Mouse (Mus musculus): ENCODE data around the gene Cog8.
"Not testable (repeated sequence)": the region's sequence is repeated elsewhere in the genome, so short reads cannot be mapped to it uniquely, and the experiment has no call there.

The Cog8 gene

DNA sequence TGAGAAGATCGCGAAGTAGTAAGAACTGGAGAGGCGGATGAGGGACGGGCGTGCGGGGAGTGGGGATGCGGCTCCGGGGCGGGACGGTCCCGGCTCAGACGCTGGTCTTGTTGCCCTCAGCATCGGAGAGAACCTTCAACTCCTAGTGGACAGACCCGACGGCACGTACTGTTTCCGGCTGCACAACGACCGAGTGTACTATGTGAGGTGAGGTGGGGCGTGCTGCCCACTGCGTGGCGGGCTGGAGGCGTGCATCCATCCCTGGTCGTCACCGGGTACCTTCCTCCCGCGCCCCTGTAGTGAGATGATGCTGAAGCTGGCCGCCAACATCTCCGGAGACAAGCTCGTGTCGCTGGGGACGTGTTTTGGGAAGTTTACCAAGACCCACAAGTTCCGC lies 482 bp upstream of the Cog8 start:
- CTCF ChIA-PET: interaction anchor here in 1 of 4 experiments (0.6 kb wide), 1 partner anchor 177 kb away, joined by 3 read pairs; no protein-coding TSS in a partner anchor
- POLR2A ChIA-PET: interaction anchor here in 3 of 4 experiments (0.9 to 7.9 kb wide), 18 partner anchors 8 to 77 kb away, joined by 3 to 62 read pairs (median 4); partner anchors contain the start of genes Pdf (in 3 of the 3) and Tmed6 (in 1 of the 3)

DNA sequence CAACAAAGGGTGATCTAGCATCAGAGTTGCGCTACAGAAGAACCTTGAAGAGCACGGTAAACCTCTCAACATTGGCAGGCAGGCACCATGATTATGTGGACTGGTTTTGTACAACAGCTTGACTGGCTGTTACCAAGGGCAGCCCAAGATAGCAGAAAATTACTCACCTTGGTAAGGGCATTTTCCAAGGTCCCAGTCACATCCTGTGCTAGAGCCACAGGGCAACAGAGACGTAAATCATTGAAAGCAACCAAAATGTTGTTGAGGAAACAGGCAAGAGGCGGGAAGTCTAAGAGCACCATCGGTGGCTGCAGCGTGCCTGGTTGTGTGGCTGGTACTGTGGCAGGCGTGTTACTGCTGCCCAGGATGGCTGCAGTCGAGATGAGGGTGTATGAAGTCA lies 4.4 kb downstream of the Cog8 start:
- POLR2A ChIA-PET: interaction anchor here in 2 of 4 experiments (1.1 to 7.9 kb wide), 6 partner anchors 9 to 116 kb away, joined by 3 to 76 read pairs (median 4); partner anchors contain the start of genes Sntb2 (in 1 of the 2) and Vps4a (in 1 of the 2)
- CTCF ChIA-PET: interaction anchor here in 2 of 4 experiments (0.6 to 0.9 kb wide), 2 partner anchors 14 to 50 kb away, joined by 3 to 5 read pairs; no protein-coding TSS in a partner anchor

DNA sequence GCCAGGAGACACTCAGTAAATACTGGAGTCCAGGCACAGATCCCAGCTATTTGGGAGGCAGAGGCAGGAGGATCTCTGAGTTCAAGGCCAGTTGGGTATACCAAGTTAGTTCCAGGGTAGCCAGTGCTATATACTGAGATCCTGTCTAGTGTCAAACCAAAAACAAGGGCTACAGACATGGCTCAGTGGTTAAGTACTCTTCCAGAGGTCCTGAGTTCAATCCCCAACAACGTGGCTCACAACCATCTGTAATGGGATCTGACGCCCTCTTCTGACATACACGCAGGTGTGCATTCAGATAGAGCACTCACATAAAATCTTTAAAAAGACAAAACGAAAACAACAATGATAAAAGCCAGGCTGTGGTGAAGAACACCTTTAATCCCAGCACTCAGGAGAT lies 7.0 kb downstream of the Cog8 start:
- POLR2A ChIA-PET: interaction anchor here (0.5 to 7.9 kb wide), 32 partner anchors 7 to 899 kb away, joined by 3 to 76 read pairs (median 4); partner anchors contain the start of genes Vps4a (in 3 of the 4), Cog8 (in 2 of the 4), Nip7 (in 2 of the 4) and Sntb2 (in 2 of the 4)
- CTCF ChIA-PET: interaction anchor here in 3 of 4 experiments (0.5 to 1.0 kb wide), 4 partner anchors 20 to 349 kb away, joined by 3 read pairs; no protein-coding TSS in a partner anchor

DNA sequence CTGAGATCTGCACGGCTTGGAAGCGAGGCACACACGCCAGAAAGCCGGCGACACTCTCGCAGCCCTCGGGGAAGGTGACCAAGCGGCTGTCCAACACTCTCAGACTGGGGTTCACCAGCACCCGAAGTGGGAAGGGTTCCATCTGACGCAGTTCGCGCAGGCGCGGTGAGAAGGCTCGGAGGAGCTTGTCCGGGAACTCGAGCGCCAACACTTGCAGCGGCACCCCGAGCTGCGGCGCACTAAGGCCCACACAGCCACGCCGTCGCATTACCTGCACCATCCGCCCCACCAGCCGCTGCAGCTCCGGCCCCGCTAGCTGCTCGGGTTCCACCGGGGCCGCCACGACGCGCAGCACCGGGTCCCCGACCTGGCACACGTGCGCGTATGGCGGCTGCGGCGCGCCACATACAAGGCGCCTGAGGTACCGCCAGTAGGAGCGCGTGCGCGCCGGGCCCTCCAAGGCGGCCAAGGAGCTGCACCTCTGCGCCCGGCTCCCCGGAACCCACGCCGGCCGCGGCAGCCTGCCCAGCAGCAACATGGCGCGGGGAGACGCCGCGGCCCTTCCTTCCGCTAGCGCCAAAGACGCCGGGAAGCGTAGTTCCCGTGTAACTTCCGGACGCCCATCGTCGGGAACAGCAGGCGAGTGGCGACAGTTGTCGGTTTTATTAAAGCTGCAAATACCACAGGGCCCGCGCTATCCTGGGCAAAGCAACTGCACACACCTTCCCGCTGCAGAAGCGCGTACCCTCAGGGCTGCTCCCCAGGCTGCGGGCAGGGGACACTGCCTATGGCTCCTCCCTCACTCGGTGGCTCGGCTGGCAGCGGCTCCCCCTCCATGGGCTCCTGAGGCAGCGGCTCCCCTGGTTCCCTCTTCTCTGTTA lies 8.2 kb downstream of the Cog8 start, which contains the start of gene Pdf:
Pdf (minus strand) TSS at position 554 of the 881 bp plus-strand sequence.
- CTCF ChIA-PET: interaction anchor here in 3 of 4 experiments (0.5 to 1.4 kb wide), 9 partner anchors 17 to 1712 kb away, joined by 3 to 6 read pairs (median 3); partner anchors contain the start of gene Vps4a (in 1 of the 3)
- POLR2A ChIA-PET: interaction anchor here (0.5 to 7.9 kb wide), 65 partner anchors 8 to 898 kb away, joined by 3 to 76 read pairs (median 3); partner anchors contain the start of genes Nip7 (in 3 of the 4), Sntb2 (in 3 of the 4), Vps4a (in 3 of the 4) and Cog8 (in 2 of the 4)

DNA sequence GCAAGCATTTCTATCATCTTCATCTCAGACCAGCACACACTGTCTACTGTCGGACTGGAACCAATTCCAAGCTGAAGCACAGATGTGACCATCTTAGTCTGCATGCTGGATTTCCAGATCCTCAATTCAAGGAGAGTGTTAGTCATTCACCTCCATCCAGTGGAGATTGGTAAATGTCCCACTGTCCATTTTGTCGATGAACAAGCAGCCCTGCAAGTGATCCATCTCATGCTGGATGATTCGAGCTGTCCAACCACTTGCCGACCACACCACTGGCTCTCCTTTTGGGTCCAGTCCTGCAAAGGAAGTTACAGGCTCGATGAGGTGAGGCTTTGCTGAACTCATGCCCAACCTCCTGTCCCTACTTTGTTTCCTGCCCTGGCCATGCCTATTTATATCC lies 9.5 kb downstream of the Cog8 start:
- POLR2A ChIA-PET: interaction anchor here (0.6 to 7.9 kb wide), 10 partner anchors 8 to 245 kb away, joined by 3 to 76 read pairs (median 10); partner anchors contain the start of genes Vps4a (in 2 of the 4), Cog8 (in 1 of the 4), Nip7 (in 1 of the 4) and Tmed6 (in 1 of the 4)
- CTCF ChIA-PET: no interaction called here

DNA sequence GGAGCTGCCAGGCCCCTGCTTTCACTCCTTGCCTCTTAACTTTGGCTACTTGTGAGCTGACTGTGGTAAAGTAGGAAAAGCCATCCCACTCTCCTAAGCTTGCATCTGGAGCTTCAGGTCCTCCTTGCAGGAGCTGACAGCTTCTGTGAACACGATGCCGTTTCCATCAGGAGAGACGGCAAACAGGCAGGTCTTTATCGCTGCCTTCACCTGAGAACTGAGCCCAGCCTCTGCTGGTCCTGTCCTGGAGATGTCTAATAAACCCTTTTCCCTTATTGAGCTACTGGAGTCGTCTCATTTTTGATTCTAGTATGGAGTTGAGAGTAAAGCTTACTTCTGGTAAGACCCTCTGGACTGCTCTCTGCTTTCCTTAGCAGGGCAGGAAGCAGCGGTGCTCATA lies 11.0 kb downstream of the Cog8 start:
- ChIA-PET POLR2A (interaction anchor here in 3 of 4 experiments (0.6 to 7.9 kb wide), 13 partner anchors 8 to 21 kb away, joined by 3 to 76 read pairs (median 3); partner anchors contain the start of genes Cog8 (in 2 of the 3), Nip7 (in 2 of the 3) and Vps4a (in 2 of the 3)), CTCF (interaction anchor here in 2 of 4 experiments (0.6 to 1.2 kb wide), 4 partner anchors 31 to 643 kb away, joined by 3 to 4 read pairs (median 4); no protein-coding TSS in a partner anchor)

DNA sequence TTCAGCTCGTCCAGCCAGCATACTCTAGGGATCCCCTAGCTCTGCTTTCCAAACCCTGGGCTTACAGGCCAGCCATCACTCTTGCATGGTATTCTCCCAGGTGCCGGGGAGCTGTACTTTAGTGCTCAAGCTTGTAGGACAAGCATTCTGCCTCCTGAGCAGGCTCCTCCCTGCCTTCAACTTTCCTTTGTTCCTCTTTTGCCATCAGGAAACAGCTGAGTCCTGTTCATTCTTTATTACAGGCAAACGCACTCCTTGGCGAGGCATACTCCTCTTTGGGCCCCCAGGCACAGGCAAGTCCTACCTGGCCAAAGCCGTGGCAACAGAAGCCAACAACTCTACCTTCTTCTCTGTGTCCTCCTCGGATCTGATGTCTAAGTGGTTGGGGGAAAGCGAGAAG lies 15.9 kb downstream of the Cog8 start:
- ChIA-PET POLR2A (interaction anchor here (0.6 to 5.9 kb wide), 17 partner anchors 9 to 523 kb away, joined by 3 to 62 read pairs (median 4); partner anchors contain the start of genes Cog8 (in 1 of the 4), Nip7 (in 1 of the 4), Sntb2 (in 1 of the 4) and Tmed6 (in 1 of the 4)), CTCF (interaction anchor here (0.6 to 1.6 kb wide), 5 partner anchors 9 to 129 kb away, joined by 3 to 8 read pairs (median 6); partner anchors contain the start of gene Vps4a (in 1 of the 4))

DNA sequence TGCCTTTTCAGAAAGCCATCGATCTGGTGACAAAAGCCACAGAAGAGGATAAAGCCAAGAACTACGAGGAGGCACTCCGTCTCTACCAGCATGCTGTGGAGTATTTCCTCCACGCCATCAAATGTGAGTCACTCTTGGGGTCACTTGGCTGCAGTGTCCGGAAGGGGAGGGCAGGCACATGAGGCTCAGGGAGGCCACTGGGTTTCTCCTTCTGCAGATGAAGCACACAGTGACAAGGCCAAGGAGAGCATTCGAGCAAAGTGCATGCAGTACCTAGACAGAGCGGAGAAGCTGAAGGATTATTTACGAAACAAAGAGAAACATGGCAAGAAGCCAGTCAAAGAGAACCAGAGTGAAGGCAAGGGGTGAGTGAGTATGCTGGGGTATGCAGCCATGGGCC lies 19.9 kb downstream of the Cog8 start:
- CTCF ChIA-PET: no interaction called here
- POLR2A ChIA-PET: interaction anchor here in 2 of 4 experiments (1.5 to 7.8 kb wide), 3 partner anchors 12 to 362 kb away, joined by 3 to 76 read pairs (median 4); partner anchors contain the start of gene Pdf (in 1 of the 2)

DNA sequence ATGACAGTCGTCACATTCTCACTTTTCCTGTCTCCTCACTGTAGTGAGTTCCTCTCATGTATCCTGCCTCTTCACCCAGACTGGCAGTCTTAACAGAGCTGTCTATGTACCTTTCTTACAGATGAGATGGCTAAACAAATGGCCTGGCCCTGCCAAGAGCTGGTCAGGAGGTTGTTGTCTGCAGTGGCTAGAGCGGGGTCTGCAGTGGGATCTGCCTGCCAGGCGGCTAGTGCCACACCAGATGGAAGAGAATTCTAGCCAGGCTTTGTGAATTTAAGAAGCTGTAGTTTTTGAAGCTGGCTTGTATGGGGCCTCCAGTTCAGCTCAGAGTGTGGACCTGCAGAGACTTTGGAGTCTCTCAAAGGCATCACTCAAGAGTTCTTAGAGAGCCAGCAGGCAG lies 20.8 kb downstream of the Cog8 start:
- POLR2A ChIA-PET: interaction anchor here in 3 of 4 experiments (0.5 to 7.8 kb wide), 11 partner anchors 8 to 361 kb away, joined by 3 to 76 read pairs (median 3); partner anchors contain the start of genes Pdf (in 2 of the 3) and Cog8 (in 1 of the 3)

DNA sequence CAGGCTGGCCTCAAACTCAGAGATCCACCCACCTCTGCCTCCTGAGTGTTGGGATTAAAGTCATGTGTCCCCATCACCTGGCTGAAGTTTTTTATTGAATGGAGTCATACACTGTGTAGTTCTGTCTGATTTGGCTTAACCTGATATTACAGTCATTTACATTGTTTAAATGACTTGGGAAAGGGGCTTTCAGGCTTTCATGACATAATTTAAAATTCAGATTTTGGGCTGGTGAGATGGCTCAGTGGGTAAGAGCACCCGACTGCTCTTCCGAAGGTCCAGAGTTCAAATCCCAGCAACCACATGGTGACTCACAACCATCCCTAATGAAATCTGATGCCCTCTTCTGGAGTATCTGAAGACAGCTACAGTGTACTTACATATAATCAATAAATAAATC lies 22.9 kb downstream of the Cog8 start:
- POLR2A ChIA-PET: interaction anchor here in 1 of 4 experiments (7.8 kb wide), 1 partner anchor 15 kb away, joined by 76 read pairs; the partner anchor contains the start of gene Pdf
- CTCF ChIA-PET: not testable (repeated sequence)

More for the DNA sequence above, 20.8 kb downstream of the Cog8 start:
- CTCF ChIA-PET: no interaction called here

- POLR2A ChIA-PET: interaction anchor here (0.6 to 7.8 kb wide), 21 partner anchors 9 to 694 kb away, joined by 3 to 76 read pairs (median 3); partner anchors contain the start of genes Pdf (in 3 of the 4), Cog8 (in 2 of the 4), Nip7 (in 2 of the 4) and Smpd3 (in 1 of the 4)
- CTCF ChIA-PET: interaction anchor here in 3 of 4 experiments (0.6 to 1.9 kb wide), 12 partner anchors 9 to 1020 kb away, joined by 3 to 6 read pairs (median 3); partner anchors contain the start of genes Ddx28 (in 1 of the 3) and Pdf (in 1 of the 3)
These were observed 24.9 kb downstream of the Cog8 start for GRCm38 (mm10) chr8:107031577-107032090.

- CTCF ChIA-PET: interaction anchor here (0.5 to 1.9 kb wide), 15 partner anchors 10 to 1019 kb away, joined by 3 to 6 read pairs (median 3); partner anchors contain the start of genes Cog8 (in 1 of the 4), Ddx28 (in 1 of the 4), Nip7 (in 1 of the 4) and Pdf (in 1 of the 4)
- POLR2A ChIA-PET: interaction anchor here (0.6 to 7.8 kb wide), 26 partner anchors 8 to 693 kb away, joined by 3 to 76 read pairs (median 3); partner anchors contain the start of genes Pdf (in 3 of the 4), Cog8 (in 1 of the 4), Nip7 (in 1 of the 4) and Smpd3 (in 1 of the 4)
These were observed 25.6 kb downstream of the Cog8 start, which contains the start of gene Vps4a for GRCm38 (mm10) chr8:107030650-107031576. Gene Vps4a, plus strand, starts transcription at chr8:107031222.

- CTCF ChIA-PET: interaction anchor here (0.5 to 1.9 kb wide), 6 partner anchors 11 to 597 kb away, joined by 3 to 6 read pairs (median 4); no protein-coding TSS in a partner anchor
- POLR2A ChIA-PET: interaction anchor here in 3 of 4 experiments (0.9 to 7.8 kb wide), 8 partner anchors 7 to 26 kb away, joined by 3 to 76 read pairs (median 3); partner anchors contain the start of genes Cog8 (in 1 of the 3), Nip7 (in 1 of the 3) and Pdf (in 1 of the 3)
These were observed 26.4 kb downstream of the Cog8 start for GRCm38 (mm10) chr8:107030058-107030457.

- CTCF ChIA-PET: interaction anchor here in 2 of 4 experiments (0.6 to 1.4 kb wide), 2 partner anchors 17 to 158 kb away, joined by 3 read pairs; no protein-coding TSS in a partner anchor
- POLR2A ChIA-PET: interaction anchor here in 2 of 4 experiments (0.9 to 7.8 kb wide), 4 partner anchors 13 to 27 kb away, joined by 3 to 76 read pairs (median 4); partner anchors contain the start of genes Cog8 (in 1 of the 2), Nip7 (in 1 of the 2) and Pdf (in 1 of the 2)
These were observed 27.2 kb downstream of the Cog8 start for GRCm38 (mm10) chr8:107029310-107029709.

DNA sequence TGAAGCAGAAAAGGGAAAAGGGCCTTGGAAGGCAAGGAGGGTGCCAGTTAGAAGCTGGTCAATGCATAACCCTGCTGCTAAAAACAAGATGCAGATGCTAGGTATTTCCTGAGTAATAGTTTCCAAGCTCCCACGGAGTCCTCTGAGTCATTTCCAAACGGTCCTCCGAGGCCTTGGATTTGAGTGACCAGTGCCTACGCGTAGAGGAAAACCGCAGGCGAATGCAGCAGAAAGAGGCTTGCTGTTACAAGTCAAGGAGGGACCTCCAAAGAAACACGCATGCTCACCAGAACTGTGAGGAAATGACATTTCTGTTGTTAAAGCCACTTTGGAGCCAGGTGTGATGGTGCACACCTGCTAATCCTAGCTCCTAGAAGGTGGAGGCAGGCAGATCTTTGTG lies 33.0 kb downstream of the Cog8 start:
- ChIA-PET POLR2A (interaction anchor here in 2 of 4 experiments (0.8 to 1.5 kb wide), 4 partner anchors 10 to 43 kb away, joined by 3 to 5 read pairs (median 3); no protein-coding TSS in a partner anchor), CTCF (interaction anchor here in 1 of 4 experiments (0.9 kb wide), 1 partner anchor 26 kb away, joined by 3 read pairs; no protein-coding TSS in a partner anchor)

GRCm38 (mm10) chr8:107014915-107015314 lies 41.6 kb downstream of the Cog8 start:
- ChIA-PET CTCF (interaction anchor here in 1 of 4 experiments (2.6 kb wide), 1 partner anchor 13 kb away, joined by 13 read pairs; no protein-coding TSS in a partner anchor), POLR2A (interaction anchor here (0.6 to 1.9 kb wide), 8 partner anchors 16 to 920 kb away, joined by 3 to 8 read pairs (median 4); partner anchors contain the start of gene Pdf (in 1 of the 4))

Data from embryonic stem cell, embryonic (primary cell).